Mouse (Mus musculus) heart, embryonic 15.5 days (tissue): ENCODE results near the gene Alkbh7. TPM values are rescaled to one million over a fixed set of nuclear protein-coding genes. Genes with fewer than 3 reads are reported as not detected.

ENCODE experiments used
- ATAC-seq: fragments of 200-750 bp; cut with Nextera tagmentation; replicated peaks from 2 replicates; pipeline ENCODE4 v1.8.0; 2017; ENCODE audit warnings: low read depth, moderate TSS enrichment; ENCODE audit not compliant: insufficient number of reproducible peaks, insufficient read depth, low FRiP score
- H3K27ac ChIP-seq: fragments of 300-500 bp; sonication (generic); 2 replicates; pipeline ENCODE4 v1.5.1; 2015; ENCODE audit warnings: mild to moderate bottlenecking, inconsistent platforms
- H3K27me3 ChIP-seq: fragments of 300-500 bp; sonication (generic); 2 replicates; pipeline ENCODE4 v1.6.1; 2015; ENCODE audit warnings: inconsistent platforms
- H3K36me3 ChIP-seq: fragments of 300-500 bp; sonication (generic); 2 replicates; pipeline ENCODE4 v1.6.1; 2015; ENCODE audit warnings: mild to moderate bottlenecking, inconsistent platforms
- H3K4me1 ChIP-seq: fragments of 300-500 bp; sonication (generic); replicated peaks from 2 replicates; pipeline ENCODE4 v1.6.1; 2015; ENCODE audit warnings: inconsistent platforms
- H3K4me2 ChIP-seq: fragments of 300-500 bp; sonication (generic); 2 replicates; pipeline ENCODE4 v1.6.1; 2015; ENCODE audit warnings: inconsistent platforms, mild to moderate bottlenecking, moderate library complexity
- H3K4me3 ChIP-seq: fragments of 300-500 bp; sonication (generic); 2 replicates; pipeline ENCODE4 v1.5.1; 2015; ENCODE audit warnings: mild to moderate bottlenecking, inconsistent platforms
- H3K9ac ChIP-seq: fragments of 300-500 bp; sonication (generic); 2 replicates; pipeline ENCODE4 v1.6.1; 2015; ENCODE audit warnings: mild to moderate bottlenecking, inconsistent platforms
- H3K9me3 ChIP-seq: fragments of 300-500 bp; sonication (generic); replicated peaks from 2 replicates; pipeline ENCODE4 v1.6.1; 2016; ENCODE audit warnings: inconsistent platforms
- WGBS: fragments of 180-500 bp; shearing (Covaris S2); methylation state at CpG from one replicate; pipeline ENCODE4 v1.1.7; 2015; ENCODE audit warnings: mixed read lengths; 5-methylcytosine and 5-hydroxymethylcytosine counted together
- polyA plus RNA-seq: library from polyadenylated mRNA; unstranded; fragments of >200 nt; fragmentation: Nextera tagmentation; extraction: Ambion mirVana; gene quantifications from 2 replicates; pipeline ENCODE4 v1.2.1, GENCODE M21; 2015

The Alkbh7 gene
- polyA plus RNA-seq, 1 experiment from 2014 or later, result 52.4 TPM

GRCm38 (mm10) chr17:57032854-57033253 lies 35.7 kb downstream of the Alkbh7 start:
- H3K4me3 ChIP-seq, result peak overlapping the region; percentile 45; the same call in 1 of the 2 replicates
- no peak overlapping the region for H3K9ac ChIP-seq
- no peaks in the 10 kb centered on the region for H3K9me3 ChIP-seq
- H3K27ac ChIP-seq, result peak overlapping the region; percentile 88; the same call in 1 of the 2 replicates
- peak overlapping the region; percentile 73; the same call in 1 of the 2 replicates for H3K4me2 ChIP-seq
- peaks cover 17% of the 10 kb centered on the region for H3K4me1 ChIP-seq
- WGBS, result 88% methylated on average over 4 of the region's 4 CpGs
- no peak for ATAC-seq
- peaks cover 4% of the 10 kb centered on the region; the same call in 1 of the 2 replicates for H3K36me3 ChIP-seq
- H3K27me3 ChIP-seq, result peaks cover 6% of the 10 kb centered on the region; the same call in 1 of the 2 replicates

GRCm38 (mm10) chr17:57038978-57039377 lies 41.8 kb downstream of the Alkbh7 start:
- H3K36me3 ChIP-seq, result no peaks in the 10 kb centered on the region
- H3K4me1 ChIP-seq, result 0 out of 2 replicates have a peak, but pooled peaks cover 11% of the 10 kb centered on the region
- H3K27ac ChIP-seq, result no peak overlapping the region
- H3K27me3 ChIP-seq, result peaks cover 20% of the 10 kb centered on the region
- no peak overlapping the region for H3K4me3 ChIP-seq
- 40% methylated on average over 8 of the region's 8 CpGs for WGBS
- no peak for ATAC-seq
- no peak overlapping the region for H3K4me2 ChIP-seq
- no peak overlapping the region for H3K9ac ChIP-seq
- H3K9me3 ChIP-seq, result no peaks in the 10 kb centered on the region

GRCm38 (mm10) chr17:57041554-57041953 lies 44.4 kb downstream of the Alkbh7 start, which contains the start of gene Slc25a41:
Slc25a41 (minus strand) TSS chr17:57041654.
- Histone ChIP-seq H3K36me3 (peaks cover 4% of the 10 kb centered on the region; the same call in 1 of the 2 replicates), H3K9ac (no peak within 1 kb of the TSS), H3K27me3 (peaks cover 20% of the 10 kb centered on the region), H3K27ac (no peak within 1 kb of the TSS), H3K4me2 (no peak within 1 kb of the TSS), H3K4me3 (no peak within 1 kb of the TSS), H3K4me1 (0 out of 2 replicates have a peak, but pooled peaks cover 11% of the 10 kb centered on the region), H3K9me3 (no peaks in the 10 kb centered on the region)
- 64% methylated on average over 8 of the region's 8 CpGs for WGBS
- no peak for ATAC-seq

GRCm38 (mm10) chr17:57047406-57047805 lies 50.3 kb downstream of the Alkbh7 start:
- Histone ChIP-seq H3K36me3 (peaks cover 19% of the 10 kb centered on the region), H3K4me1 (0 out of 2 replicates have a peak, but pooled peaks cover 6% of the 10 kb centered on the region), H3K27me3 (no peaks in the 10 kb centered on the region), H3K9ac (no peak overlapping the region), H3K4me3 (no peak overlapping the region), H3K9me3 (no peaks in the 10 kb centered on the region), H3K27ac (no peak overlapping the region), H3K4me2 (no peak overlapping the region)
- 0 out of 2 replicates have a peak, but pooled peaks have one; percentile 32 for ATAC-seq
- WGBS, result 46% methylated on average over 5 of the region's 5 CpGs

GRCm38 (mm10) chr17:57048816-57049215 lies 51.7 kb downstream of the Alkbh7 start:
- no peaks in the 10 kb centered on the region for H3K27me3 ChIP-seq
- H3K4me1 ChIP-seq, result no peaks in the 10 kb centered on the region
- no peak for ATAC-seq
- H3K27ac ChIP-seq, result no peak overlapping the region
- H3K4me3 ChIP-seq, result no peak overlapping the region
- WGBS, result 89% methylated on average over 3 of the region's 3 CpGs
- no peak overlapping the region for H3K9ac ChIP-seq
- H3K9me3 ChIP-seq, result no peaks in the 10 kb centered on the region
- peaks cover 31% of the 10 kb centered on the region for H3K36me3 ChIP-seq
- no peak overlapping the region for H3K4me2 ChIP-seq

Other genes with a start within 250 kb of the Alkbh7 start
- gene Nrtn, start 239.8 kb upstream of the Alkbh7 start, polyA plus RNA-seq, result 19.8 and 25.7 TPM in 2 replicates
- 28.3 and 37.6 TPM in 2 replicates for gene Dus3l, start 232.6 kb upstream of the Alkbh7 start, polyA plus RNA-seq
- 0.92 and 1.1 TPM in 2 replicates for gene Prr22, start 227.1 kb upstream of the Alkbh7 start, polyA plus RNA-seq
- 4.8 and 6.3 TPM in 2 replicates for gene Rfx2, start 166.3 kb upstream of the Alkbh7 start, polyA plus RNA-seq
- not detected in 2 replicates for gene Acsbg2, start 122.9 kb upstream of the Alkbh7 start, polyA plus RNA-seq
- 0.30 and 0.43 TPM in 2 replicates for gene 1700061G19Rik, start 121.9 kb upstream of the Alkbh7 start, polyA plus RNA-seq
- 25.8 and 35.3 TPM in 2 replicates for gene Mllt1, start 61.9 kb upstream of the Alkbh7 start, polyA plus RNA-seq
- 0.08 TPM in 1 of 2 replicates, not detected in the other for gene Acer1, start 15.2 kb upstream of the Alkbh7 start, polyA plus RNA-seq
- gene Clpp, start 7.0 kb upstream of the Alkbh7 start, polyA plus RNA-seq, result 103 and 114 TPM in 2 replicates
- gene Pspn, start 2.7 kb downstream of the Alkbh7 start, polyA plus RNA-seq, result 0.33 TPM in 1 of 2 replicates, not detected in the other
- 33.7 and 41.1 TPM in 2 replicates for gene Gtf2f1, start 13.9 kb downstream of the Alkbh7 start, polyA plus RNA-seq
- 0.23 and 0.48 TPM in 2 replicates for gene Gm17949, start 14.1 kb downstream of the Alkbh7 start, polyA plus RNA-seq
- gene Khsrp, start 34.2 kb downstream of the Alkbh7 start, polyA plus RNA-seq, result 23.3 and 29.3 TPM in 2 replicates
- not detected in 2 replicates for gene Slc25a41, start 44.3 kb downstream of the Alkbh7 start, polyA plus RNA-seq
- gene Crb3, start 61.8 kb downstream of the Alkbh7 start, polyA plus RNA-seq, result 0.92 and 2.5 TPM in 2 replicates
- 14.7 and 18.3 TPM in 2 replicates for gene Slc25a23, start 62.5 kb downstream of the Alkbh7 start, polyA plus RNA-seq
- 0.64 and 3.7 TPM in 2 replicates for gene Dennd1c, start 81.2 kb downstream of the Alkbh7 start, polyA plus RNA-seq
- 5.6 and 12.8 TPM in 2 replicates for gene Tubb4a, start 90.4 kb downstream of the Alkbh7 start, polyA plus RNA-seq
- gene Tnfsf9, start 108.0 kb downstream of the Alkbh7 start, polyA plus RNA-seq, result 2.6 and 3.0 TPM in 2 replicates
- gene Cd70, start 152.4 kb downstream of the Alkbh7 start, polyA plus RNA-seq, result not detected in 2 replicates
- gene Tnfsf14, start 196.8 kb downstream of the Alkbh7 start, polyA plus RNA-seq, result 0.29 TPM in 1 of 2 replicates, not detected in the other
- 1.8 and 5.6 TPM in 2 replicates for gene C3, start 230.8 kb downstream of the Alkbh7 start, polyA plus RNA-seq